Mouse (Mus musculus) frontal cortex, postnatal 36 days (tissue): Measurements from ENCODE around the gene Tnr.

Experiments
- DNase-seq, 2 experiments: peaks; one replicate each; pipeline ENCODE4 v3.0.0; 2022; ENCODE audit warnings: low spot score in 2 of 2

Gene Tnr

DNA sequence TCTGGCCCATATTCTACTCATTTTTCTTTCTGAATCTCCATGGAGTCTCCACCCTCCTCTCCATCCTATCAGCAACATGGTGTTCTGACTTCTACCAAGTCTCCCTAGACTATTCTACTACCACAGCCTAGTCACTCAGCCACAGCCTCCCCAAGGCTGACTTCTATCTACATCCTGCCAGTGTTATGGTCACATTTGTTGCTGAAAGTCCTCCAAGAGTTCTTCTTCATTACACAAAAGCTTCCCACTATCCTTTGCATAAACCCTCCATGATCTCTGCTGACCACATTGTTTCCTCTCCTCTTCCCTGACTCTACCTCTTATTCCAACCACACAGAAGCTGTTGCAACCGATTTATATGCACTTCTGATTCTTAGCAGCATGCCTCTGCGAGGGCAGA lies 272.5 kb downstream of the Tnr start:
- DNase-seq, result no peak

DNA sequence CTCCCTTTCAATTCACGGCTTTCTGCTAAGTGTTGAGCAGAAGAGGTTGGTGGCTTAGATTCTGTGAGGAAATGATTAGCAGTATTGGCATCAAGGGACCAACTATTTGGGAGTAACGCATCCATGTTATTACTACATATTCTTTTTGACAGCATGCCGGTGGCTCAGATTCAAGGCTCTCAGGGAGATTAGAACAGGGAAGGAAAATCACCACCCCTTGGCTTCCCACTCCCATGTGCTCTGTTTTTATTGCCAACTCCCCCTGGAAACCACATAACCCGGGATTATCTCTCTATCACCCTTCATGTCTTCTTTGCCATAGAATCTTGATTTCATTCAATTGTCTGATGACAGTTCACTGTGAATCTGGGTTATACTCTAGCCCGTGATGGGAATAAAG lies 276.8 kb downstream of the Tnr start:
- no peak for DNase-seq

DNA sequence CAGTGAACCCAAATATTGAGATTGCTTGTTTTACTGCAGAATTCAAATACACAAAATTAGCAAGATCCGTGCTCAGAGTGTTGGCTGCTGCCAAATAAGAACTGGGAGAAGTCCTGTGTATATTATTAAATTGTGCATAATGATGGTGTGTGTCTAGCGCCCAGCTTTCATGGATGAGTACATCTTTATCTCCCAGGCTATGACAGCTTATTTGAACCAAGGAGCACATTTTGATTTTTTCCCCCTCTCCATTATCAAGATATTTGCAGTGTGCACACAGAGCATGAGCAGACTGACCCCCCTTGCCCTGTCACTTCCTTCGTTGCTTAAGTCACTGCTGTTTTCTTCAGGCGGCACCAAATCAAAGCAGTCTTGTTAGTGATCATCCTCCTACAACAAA lies 278.2 kb downstream of the Tnr start:
- no peak for DNase-seq

DNA sequence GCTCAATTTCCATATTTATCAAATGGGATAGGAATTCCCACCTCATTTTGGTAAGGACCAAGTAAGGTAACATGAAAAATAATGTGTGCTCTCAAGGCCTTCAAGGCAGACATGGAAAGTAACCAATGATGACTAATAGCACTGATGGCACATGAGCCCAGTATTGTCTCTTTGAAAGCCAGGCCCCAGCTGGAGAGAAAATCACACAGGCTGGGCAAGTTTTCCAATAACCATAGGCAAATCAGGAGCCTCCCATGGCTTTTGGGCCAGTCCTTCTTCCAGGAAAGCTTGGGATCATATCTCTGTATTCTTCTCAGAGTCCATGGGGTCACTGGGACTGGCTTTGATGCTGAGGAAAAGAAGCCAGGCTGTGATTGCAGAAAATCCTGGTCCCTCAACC lies 280.1 kb downstream of the Tnr start:
- no peak for DNase-seq

DNA sequence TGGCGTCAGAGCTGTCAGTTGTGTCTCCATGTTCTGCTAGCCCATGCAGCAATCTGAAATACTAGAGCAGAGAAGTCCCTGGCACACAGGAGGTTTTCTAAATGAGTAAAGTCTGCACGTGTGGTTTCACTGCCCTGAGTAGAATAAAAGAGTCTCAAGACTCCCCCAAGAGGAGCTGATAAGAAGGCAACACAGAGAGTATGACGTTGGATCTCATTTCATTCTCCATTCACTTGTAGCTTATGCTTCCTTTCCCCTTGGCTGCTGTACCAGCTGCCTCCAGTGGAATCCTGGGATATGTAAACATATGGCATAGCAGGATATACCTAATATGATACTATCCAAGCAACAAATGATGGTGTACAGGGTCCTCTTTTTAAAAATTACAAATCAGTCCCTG lies 285.9 kb downstream of the Tnr start:
- DNase-seq, result no peak

DNA sequence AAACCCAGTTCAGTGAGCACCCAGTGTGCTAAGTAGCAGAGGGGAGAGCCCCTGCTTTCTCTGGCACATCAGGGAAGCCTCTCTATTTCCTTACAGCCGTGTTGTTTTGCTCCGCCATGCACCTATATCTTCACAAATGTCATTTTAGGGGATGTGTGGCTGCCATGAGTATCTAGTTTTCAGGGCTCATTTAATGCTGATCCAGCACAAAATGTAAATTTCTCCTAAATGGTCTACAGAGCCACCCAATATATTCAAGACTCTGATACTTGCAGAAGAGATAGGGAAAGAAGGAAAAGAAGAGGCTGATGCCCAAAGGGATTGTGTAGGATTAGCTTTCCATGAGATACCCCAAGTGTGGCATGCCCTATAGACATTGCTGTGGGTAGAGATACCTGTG lies 288.2 kb downstream of the Tnr start:
- no peak for DNase-seq

DNA sequence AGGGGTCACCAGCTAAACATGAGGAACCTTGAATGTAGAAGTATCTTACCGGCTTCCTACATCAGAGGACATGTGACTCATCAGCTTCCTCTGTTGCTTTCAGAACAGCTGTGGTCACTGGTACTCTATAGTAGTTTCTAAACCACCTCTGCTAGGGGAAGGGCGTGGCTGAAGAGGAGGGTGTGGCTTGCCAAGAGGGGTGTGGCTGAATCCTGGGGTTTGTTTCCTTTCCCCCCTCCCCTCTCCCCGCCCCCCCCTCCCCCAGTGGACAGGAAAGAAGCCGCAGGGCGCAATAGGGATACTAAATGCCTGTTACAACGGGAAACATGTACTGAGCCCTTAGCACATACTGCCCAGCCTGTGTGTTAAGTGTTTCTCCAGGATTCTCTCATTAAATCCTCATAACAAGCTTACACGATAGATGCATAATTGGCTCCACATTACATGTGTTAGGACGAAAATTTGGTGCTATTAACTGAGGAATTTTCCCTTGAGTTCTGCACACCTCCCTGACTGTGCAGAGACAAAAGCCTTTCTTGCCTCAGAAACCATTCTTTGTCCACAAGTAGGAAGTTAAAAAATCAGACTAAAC lies 289.3 kb downstream of the Tnr start:
- no peak for DNase-seq

DNA sequence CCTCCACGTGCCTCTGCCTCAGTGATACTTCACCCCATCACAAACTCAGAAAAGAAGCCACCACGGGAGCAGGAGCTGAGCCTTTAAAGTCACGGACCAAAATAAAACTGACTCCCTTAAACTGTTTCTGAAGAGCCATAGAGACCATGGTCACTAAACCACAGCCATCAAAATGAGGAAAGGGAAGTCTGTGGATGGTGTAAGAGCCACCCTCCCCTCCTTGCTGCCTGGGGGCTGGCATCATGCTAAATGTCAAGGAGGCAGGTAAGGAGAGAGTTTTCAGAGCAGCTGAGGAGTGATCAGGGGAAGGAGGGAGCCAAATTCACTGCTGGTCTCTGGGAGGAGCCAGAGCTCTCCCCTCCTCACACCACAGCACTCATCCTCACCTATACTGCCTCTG lies 290.8 kb downstream of the Tnr start:
- DNase-seq, result no peak

DNA sequence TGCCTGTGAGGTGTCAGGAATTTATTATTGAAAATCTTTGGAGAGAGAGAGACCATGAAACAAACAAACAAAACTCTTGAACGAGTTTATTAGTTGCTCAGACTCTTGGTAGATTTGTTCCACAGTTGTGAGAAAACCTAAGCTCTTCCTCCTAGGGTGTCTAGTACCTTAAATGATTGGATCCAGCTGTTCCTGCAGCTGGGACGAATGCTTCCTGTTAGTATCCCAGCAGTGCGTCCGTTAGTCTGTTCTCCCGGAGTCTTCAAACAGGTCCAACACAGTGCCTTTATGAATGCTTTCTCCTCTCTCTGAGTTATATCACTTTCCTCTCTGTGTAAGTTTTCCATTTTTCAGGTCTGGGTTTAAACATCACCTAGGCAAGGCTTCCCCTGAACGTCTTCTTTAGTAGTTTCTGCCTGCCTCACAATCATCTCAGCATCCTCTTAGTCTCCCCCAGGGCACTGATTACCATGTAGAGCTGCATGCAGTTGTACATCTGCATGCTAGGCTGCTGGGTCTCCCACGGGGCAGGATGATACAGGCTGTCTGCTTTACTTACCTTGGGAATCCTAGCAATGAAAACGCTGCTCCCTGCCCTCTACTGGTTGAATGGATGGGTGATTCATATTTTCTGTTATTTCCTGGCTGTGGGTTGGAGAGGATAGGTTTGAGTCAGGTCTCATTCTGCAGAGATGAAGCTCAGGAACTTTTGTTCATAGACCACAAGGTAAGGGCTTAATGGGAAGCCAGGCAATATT lies 293.2 kb downstream of the Tnr start:
- DNase-seq, result peak in 1 of 2 experiments; percentile 19

DNA sequence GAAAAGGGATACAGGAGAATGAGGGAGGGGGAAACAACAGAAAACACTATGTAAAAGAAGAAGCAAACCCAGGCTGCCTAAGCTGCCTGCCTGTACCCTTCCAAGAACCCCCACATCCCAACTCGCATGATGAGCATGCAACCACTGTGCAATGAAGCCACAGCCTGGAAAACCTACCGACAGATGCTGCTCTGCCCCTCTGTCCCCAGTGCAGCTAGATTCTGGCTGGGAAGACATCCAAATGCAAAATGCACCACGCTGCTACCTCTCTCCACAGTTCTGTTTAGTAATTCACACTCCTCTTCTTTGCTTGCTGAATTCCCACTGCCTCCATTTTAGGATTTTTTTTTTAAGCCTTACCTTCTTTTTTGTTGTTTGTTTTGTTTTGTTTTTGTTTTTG lies 295.9 kb downstream of the Tnr start:
- DNase-seq, result peak; percentile 43 to 63

DNA sequence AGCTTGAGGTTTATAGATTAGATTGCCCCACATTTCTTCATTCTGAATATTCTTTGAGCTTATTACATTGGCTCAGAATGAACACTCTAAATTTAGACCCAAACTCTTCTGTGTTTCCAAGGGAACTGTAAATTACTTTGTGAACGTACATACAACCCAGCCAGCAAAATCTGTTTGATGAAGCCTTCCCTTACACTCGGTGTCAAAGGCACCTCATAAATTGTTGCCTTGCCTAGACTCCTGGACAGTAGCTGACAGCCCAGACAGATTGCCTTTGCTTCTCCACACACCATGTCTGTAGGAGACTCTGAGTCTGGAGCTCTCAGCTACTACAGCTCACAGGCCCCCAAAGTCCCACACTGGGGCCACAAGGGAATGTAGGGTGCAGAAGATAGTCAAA lies 298.8 kb downstream of the Tnr start:
- DNase-seq, result peak; percentile 28 to 32

DNA sequence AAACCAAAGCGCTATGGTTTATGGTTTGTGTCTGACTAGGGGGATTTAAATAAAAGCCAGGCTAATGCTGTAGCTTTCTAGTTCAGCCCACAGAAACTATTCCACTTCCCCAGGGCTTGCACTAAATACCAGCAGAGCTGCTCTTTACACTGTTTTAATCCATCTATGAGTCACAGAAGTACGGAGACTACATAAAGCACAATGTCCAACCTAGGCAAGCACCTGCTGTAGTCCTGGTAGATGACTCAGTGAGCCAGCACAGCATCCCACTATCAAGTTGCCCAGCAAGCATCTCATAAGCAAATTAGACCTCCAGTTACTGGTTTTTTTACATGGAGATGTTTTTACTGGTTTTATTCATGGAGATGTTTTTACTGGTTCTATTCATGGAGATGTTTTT lies 305.0 kb downstream of the Tnr start:
- peak in 1 of 2 experiments; percentile 35 for DNase-seq

DNA sequence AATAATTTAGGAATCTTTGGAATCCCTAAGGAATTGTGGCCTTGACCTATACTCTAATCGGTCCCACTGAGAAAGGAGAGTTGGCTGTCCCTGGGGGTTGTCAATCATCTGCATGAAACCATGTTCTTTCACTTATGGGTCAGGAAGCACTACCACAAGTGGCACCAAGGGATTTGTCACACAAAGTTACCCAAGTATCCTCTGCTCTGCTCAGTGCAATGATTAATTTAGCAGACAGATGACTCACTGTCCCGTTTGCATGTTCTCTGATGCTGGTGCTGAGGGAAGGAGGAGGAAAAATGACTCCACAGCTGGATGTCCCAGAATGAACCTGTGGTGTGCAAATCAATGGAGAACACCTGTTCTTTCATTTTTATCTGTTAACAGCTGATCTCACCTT lies 309.6 kb downstream of the Tnr start:
- DNase-seq, result no peak

DNA sequence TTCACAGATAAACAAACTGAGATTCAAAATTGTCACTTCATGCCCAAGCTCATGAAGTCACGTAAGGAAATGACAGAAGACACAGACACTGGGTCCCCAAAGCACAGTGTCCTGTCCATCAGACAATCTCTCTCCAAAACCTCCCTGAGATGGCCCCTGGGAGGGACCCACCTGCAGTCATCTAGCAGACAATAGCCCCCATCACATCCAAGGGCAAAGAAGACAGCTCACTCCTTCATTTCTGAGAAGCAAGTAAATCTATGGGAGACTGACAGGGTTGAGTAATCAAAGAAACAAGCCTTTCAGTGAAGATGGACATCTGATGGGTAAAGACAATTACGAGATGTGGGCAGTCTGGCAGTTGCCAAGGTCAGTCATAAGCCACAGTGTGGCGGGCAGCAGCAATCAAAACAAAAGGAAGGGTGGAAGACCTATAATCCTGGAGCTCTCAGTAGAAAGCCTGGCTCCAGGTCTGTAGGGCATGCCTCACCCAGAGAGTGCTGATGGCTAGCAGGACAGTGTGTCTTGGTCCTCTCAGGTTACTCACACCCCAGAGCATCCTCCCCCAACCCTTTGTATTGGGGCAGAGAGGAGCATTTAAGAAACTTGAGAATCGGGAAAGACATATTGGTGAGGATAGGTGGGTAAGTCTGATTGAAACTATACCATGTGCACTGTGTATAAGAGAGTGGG lies 310.2 kb downstream of the Tnr start:
- DNase-seq, result no peak

DNA sequence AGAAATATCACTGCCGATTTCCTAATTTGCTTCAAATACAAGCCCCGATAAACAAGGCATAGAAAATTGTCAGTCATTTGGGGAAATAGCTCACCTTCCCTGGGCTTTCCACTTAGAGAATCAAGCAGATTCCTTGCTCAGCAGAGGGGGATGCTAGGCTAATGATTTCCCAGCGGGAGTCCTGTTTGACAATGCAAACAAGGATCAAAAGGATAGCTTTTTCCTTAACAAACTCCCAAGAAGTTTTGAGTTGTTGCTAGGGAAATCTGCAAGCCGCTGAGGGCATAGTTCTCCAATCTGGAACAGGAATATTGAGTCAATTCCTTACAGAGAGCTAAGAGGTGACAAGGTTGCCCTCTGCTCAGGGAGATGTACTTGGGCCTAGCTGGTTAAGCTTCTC lies 311.6 kb downstream of the Tnr start:
- no peak for DNase-seq

DNA sequence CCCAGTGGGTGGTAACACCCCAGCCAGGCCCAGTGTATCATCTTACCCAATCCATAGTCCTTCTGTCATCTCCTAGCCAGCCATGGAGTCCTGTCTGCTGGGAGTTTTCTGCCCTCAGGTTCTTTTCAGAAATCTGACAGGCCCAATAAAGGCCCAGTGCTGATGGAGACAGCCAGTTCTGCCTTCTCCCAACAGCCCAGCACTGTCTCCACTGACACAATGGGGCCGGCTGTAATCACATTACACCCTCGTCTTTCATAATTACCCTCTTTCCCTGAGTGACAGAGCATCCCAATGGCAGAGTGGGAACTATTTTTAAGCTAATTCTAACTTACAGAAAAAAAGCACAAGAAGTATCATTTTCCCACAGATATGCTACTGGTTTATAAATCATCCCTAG lies 316.8 kb downstream of the Tnr start:
- no peak for DNase-seq

DNA sequence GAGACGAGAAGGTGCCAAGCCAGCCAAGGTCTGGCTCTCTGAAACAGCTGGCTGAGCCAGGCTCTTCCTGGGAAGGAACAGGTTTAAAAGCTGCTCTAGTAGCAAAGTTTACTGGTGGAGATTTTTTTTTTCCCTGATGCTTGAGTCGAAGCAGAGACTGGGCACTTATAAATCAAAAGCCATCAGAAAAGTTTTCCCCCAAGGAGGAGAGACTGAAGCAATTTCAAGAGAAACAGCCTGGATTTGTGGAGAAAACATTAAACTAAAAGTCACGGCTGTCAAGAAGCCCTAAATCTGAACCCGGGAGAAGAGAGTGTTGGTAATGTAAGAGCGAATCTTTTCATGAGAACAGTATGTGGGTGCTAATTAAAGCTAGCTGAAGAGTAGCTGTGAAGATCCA lies 319.3 kb downstream of the Tnr start:
- no peak for DNase-seq

DNA sequence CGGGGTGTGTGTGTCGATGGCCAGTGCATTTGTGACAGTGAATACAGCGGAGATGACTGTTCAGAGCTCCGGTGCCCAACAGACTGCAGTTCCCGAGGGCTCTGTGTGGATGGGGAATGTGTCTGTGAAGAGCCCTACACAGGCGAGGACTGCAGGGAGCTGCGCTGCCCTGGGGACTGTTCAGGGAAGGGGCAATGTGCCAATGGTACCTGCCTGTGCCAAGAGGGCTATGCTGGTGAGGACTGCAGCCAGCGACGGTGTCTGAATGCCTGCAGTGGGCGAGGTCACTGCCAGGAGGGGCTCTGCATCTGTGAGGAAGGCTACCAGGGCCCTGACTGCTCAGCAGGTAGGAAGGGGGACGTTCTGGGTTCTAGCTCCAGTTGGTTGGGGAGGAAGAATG lies 328.5 kb downstream of the Tnr start:
- DNase-seq, result no peak

DNA sequence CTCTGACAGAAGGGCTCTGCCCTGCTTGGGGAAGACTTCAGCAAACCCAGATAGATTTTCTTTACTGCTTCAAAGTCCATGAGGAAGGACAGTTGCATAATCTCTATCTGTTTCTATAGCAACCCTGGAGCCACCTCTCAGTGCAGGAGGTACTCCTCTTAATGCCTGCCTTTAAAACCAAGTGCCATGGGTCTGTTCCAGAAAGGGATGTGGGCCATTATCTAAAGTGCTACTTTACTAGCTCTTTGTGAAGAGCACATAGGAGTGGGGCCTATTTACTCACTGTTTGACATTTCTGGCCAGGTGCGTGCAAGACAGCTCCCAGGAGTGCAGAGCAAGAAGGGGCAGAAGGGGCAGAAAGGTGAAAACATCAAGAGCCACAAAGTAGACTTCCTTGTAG lies 330.7 kb downstream of the Tnr start:
- DNase-seq, result peak in 1 of 2 experiments; percentile 26

DNA sequence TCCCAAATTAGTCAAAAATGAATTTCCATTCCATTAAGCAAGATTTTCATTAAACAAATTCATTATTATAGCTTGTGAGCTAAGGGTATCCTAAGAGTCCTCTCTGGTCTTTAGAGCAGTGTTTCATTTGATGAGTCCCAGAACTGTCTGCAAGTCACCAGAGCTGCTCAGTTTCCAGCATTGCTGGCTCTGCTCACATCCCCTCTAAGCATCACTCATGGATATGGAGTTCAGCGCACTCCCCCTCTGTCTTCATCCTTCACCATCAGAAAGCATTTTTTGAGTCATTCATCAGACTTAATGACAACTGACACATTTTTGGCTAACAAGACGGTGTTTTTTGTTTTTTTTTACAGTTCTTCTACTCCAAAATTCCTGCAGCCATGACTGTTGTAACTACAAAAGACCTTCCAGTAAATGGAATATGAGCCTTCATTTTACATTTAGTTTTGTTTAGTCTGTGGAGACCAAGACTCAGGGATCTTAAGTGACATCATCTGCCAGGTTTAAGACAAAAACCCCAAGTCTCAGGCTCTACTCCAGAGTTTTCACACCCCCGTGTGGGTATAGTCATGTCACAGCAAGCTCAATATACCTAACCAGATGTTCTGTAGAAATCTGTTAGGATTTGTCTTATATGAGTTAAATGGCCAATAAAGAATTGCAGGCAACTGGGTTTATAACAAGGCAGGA lies 338.4 kb downstream of the Tnr start:
- DNase-seq, result no peak

DNA sequence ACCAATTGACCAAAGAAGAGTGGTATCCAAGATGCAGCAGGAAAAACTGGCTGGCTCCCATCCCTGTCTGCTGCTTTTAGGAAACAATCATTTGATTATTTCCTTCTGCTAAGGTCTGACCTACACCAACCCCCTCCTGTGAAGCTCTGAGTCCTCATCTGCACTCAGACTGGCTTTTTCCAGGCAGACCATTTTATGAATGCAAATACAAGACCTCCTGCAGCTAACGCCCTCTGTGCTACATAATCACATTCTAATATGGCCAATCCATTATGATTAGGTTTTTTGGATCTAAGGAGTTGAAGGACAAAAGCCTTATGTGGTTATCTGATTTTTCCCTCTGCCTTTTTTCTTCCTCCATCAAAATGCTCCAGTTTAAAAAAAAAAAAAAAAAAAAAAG lies 342.1 kb downstream of the Tnr start:
- peak in 1 of 2 experiments; percentile 27 for DNase-seq

DNA sequence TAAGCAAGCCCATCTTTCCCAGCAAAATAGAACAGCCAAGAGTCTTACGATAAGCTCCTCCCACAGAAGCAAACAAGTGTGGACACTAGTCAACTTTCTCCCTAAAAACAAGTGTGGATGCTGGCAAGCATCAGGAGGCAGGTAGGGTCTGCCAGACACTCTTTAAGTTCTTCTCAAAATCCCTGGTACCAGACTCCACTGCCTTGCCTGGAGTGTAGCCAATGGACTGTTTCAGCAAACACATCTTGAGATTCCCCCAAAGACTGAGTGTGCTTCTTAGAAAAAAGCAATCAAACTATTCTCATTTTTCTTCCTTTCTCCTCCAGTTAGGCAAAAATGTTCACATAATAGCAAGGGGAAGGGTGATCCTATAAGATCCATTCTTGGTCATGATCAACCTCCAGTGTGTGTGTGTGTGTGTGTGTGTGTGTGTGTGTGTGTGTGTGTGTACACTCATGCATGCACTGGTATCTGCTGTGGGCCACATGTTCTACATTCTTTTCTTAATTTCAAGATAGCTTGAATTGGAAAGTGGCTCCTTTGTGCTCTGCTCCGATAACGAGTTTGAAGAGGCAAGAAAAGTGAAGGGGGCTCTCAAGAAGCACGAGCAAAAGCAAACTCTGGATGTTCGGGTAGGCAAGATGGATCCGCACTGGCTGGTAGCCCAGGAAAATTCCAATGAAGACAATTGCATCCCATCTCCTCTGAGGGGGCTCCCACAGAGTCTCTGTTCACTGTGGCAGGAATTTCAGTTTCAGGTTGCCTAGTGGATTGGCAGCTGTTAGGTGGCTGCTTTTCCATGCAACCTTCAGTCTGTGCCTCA lies 346.3 kb downstream of the Tnr start:
- DNase-seq, result no peak
